Mouse (Mus musculus) heart, postnatal 10 days (tissue): ENCODE measurements around the gene Klf17. TPM values are rescaled to one million over a fixed set of nuclear protein-coding genes. Genes with fewer than 3 reads are reported as not detected.

Experiments
- total RNA-seq, 2 experiments: library from RNA; stranded (reverse); gene quantifications; 2 replicates each; pipeline ENCODE4 v1.2.3; 2021

Gene Klf17
- total RNA-seq, 2 experiments from 2014 or later = not detected

Other genes starting within 250 kb of the Klf17 start
- gene Eri3, start 215.3 kb downstream of the Klf17 start, total RNA-seq = 10 to 100 TPM; 75.4 to 92.8 TPM
- 10 to 100 TPM; 21.6 to 22.9 TPM for gene Dmap1, start 83.4 kb downstream of the Klf17 start, total RNA-seq
- not detected for gene Gm12845, start 41.2 kb downstream of the Klf17 start, total RNA-seq
- 1 to 10 TPM; 5.0 to 5.5 TPM for gene Slc6a9, start 68.9 kb upstream of the Klf17 start, total RNA-seq
- under 1 TPM; 0.36 to 0.55 TPM for gene Ccdc24, start 106.9 kb upstream of the Klf17 start, total RNA-seq
- gene B4galt2, start 117.8 kb upstream of the Klf17 start, total RNA-seq = 10 to 100 TPM; 13.7 to 15.6 TPM
- gene Atp6v0b, start 121.7 kb upstream of the Klf17 start, total RNA-seq = 100 to 1,000 TPM; 133 to 134 TPM
- 1 to 10 TPM; 2.8 to 4.8 TPM for gene Dph2, start 126.4 kb upstream of the Klf17 start, total RNA-seq
- gene Ipo13, start 149.4 kb upstream of the Klf17 start, total RNA-seq = 10 to 100 TPM; 50.9 to 61.5 TPM
- gene Artn, start 164.1 kb upstream of the Klf17 start, total RNA-seq = under 1 TPM; 0.22 to 0.43 TPM